Mouse (Mus musculus): ENCODE measurements around the gene Adamts18.

The Adamts18 gene

DNA sequence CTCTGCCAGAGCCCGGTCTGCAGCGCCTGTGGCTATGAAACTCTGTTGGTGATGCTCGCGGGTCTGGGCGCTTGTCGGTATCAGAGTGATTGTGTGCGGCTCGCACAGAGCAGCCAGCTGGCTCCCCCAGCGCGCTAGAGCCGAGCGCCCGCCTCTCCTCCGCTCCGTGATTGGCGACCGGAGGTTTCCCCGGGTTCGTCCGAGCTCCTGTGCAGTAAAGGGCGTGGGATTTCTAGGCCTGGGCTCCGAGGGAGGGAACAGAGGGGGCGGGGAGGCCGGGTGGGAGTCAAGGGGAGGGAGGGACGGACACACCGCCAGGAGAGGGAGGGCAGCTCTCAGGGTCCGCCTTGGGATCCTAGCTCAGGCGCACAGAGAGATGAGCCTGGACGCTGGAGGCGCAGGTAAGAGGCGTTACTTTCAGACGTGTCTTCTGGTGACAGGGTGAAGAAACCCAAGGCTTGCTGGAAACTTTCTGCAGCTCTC is at the start of gene Adamts18:
Gene Adamts18 (minus strand): TSS at position 86 of the 483 bp plus-strand sequence.
- in situ Hi-C loops (cut with MboI), result no loop called here

DNA sequence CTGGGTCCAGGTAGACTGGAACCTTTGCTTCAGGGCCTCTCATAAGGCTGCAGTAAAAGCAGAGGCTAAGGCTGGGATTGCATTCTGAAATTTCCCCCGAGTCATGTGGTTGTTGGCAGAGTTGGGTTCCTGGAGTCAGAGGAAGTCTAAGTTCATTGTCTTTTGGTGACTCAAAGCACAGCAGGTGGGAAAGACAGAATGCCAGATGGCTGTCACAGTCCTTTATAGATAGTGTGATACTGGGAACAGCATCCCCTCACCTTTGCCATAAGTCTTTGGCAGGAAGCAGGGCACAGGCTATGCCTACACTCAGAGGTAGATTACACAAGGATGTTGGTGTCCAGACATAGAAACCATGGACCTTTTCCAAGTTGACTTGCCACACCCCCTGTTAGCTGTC is 47.9 kb upstream of the Adamts18 start:
- in situ Hi-C loops (cut with MboI), result no loop called here

- in situ Hi-C loops (cut with MboI), result no loop called here
Observed at GRCm38 (mm10) chr8:113891376-113891775, 42.8 kb upstream of the Adamts18 start.

DNA sequence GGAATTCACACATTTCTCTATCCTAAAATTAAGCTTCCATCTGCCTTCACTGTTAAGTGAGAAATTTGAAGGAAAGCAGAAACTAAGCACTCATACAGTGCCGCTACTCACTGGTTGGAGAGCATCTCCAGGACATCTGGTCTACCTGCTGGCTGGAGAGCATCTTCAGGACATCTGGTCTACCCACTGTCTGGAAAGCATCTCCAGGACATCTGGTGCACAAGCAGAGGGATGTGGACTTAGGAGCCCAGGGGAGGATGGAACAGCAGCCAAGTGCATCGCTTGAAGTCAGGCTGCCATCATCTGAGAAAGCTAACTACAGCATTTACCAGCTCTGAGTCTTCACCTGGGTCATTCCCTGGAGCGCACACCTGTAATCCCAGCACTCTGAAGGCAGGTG is 38.0 kb upstream of the Adamts18 start:
- in situ Hi-C loops (cut with MboI), result no loop called here

GRCm38 (mm10) chr8:113885101-113885500 is 36.6 kb upstream of the Adamts18 start:
- in situ Hi-C loops (cut with MboI), result no loop called here

DNA sequence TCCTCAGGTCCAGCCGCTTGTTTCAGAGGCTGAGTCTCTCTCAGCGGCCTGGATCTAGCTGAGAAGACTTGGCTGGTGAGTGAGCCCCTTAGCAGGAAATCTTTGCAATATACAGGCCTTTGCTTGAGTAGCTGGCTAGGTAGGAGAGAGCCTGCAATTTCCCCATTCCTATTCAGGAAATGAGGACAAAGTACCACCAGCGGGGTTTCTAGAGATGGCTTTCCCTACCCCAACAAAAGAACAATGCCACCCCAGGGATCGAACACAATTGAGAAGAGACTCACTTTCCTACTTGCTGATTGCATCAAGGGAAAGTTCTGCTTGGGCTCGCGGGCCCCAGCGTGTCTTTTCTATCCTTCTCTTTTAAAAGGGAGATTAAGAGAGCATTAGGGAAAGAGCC is 35.5 kb upstream of the Adamts18 start:
- in situ Hi-C loops (cut with MboI), result no loop called here

- in situ Hi-C loops (cut with MboI), result no loop called here
Observed at GRCm38 (mm10) chr8:113882558-113882957, 34.0 kb upstream of the Adamts18 start.

GRCm38 (mm10) chr8:113878411-113879006 is 30.0 kb upstream of the Adamts18 start:
- in situ Hi-C loops (cut with MboI), result no loop called here

DNA sequence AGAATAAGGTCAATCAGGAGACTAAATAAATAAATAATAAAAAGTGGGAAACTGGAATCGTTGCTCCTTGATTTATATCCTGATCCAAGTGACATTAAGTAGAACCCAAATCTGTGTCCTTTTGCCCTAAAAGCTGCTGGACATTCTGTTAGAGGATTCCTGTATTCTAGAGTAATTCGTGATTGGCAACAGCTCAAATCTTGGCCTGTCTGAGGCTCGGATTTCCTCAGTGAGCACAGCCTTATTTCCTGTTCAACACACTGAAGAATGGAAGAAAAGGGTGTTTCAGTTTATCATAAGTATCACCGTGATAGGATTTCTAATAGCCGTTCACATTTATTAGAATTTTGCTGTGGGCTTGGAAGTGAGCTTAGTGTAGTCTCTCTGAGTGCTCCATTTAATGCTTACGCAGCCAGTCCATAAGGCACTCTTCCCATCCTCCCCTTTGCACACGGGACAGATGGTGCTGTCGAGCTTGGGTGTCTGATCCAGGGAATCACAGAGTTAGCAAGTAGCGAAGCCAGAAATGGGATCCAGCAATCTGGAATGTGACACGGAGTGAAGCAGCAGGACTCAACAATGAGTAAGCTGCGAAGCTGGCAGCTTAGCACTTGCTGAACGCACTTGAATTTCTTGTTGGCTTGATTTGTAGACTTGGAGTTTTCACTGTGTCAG is 25.0 kb upstream of the Adamts18 start:
- in situ Hi-C loops (cut with MboI), result no loop called here

DNA sequence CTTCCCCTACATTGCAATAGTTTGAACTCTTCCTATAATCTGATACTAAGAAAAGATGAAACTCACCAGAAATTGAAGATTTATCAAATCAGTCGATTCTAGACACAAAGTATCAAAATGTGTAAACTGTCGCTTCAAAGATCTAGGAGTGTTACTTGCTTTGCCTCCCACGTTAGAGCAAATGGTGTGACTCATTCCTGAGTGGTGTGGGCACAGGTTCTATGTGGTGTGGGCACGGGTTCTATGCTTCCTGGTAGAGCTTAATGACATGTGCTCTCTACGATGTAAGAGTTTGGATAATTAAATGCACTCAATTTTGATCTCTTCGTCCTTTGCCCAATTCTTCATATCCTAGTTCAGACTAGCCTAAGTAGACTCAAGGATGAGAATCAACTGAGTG is 23.9 kb upstream of the Adamts18 start:
- in situ Hi-C loops (cut with MboI), result no loop called here

- in situ Hi-C loops (cut with MboI), result no loop called here
Observed at GRCm38 (mm10) chr8:113866530-113866929, 18.0 kb upstream of the Adamts18 start.

- in situ Hi-C loops (cut with MboI), result no loop called here
Observed at GRCm38 (mm10) chr8:113865326-113866093, 17.0 kb upstream of the Adamts18 start.

GRCm38 (mm10) chr8:113859890-113860683 is 11.5 kb upstream of the Adamts18 start:
- in situ Hi-C loops (cut with MboI), result no loop called here

GRCm38 (mm10) chr8:113858801-113859200 is 10.3 kb upstream of the Adamts18 start:
- in situ Hi-C loops (cut with MboI), result no loop called here

DNA sequence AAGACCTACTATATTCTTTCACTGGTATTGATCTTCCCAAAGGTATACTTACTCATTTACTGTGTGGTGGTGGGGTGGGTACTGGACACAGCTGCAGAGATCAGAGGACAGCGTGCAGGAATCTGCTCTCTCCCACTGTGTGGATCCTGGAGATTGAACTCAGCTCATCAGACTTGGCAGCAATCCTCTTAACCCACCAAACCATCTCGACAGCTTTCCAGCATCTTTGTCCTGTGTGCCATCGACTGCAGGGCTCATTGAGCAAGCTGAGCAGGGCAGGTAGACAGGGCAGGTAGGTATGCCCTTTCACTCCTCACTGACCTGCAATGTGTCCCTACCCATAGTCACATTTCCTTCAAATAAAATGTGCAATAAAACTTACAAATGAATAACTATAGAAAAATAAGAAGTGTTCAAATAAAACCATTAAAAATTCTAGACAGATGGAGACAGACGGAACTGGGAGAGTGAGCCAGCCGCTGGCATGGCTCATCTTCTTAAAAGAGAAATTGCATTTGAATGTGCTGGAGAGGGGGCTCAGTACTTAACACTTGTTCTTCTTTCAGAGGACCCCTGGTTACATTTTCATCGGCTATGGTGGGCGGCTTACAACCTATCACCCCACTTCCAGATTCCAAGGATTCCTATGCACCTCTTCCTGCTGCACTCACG is 6.2 kb upstream of the Adamts18 start:
- in situ Hi-C loops (cut with MboI), result no loop called here

GRCm38 (mm10) chr8:113853714-113854113 is 5.2 kb upstream of the Adamts18 start:
- in situ Hi-C loops (cut with MboI), result no loop called here

- in situ Hi-C loops (cut with MboI), result no loop called here
Observed at GRCm38 (mm10) chr8:113851655-113852054, 3.1 kb upstream of the Adamts18 start.

DNA sequence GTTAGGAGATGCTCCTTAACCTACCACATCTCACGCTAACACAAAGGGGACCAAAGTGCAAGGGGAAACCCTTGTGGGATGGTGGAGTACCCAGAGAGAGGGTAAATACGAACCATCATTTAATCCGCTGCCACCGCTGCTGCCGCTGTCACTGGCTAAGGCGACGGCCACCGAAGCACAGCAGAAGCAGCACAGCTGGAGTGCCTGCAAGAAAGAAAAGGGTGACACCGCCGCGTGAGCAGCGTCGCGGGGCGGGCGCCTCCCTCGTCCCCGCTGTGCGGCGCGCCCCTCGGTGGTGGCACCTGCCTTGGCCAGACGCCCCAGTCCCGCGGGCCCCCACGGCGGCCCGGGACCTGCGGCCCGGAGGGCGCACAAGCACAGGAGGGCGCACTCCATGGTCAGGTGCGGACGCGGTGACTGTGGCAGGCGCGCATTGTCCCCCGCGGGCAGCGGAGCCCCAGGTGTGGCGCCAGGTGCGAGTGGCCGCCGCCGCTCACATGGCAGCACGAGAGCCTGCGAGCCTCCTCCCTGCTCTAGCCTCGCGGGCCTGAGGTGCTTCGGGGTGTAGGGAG is 371 bp downstream of the Adamts18 start:
- in situ Hi-C loops (cut with MboI), result no loop called here

- in situ Hi-C loops (cut with MboI), result no loop called here
Observed at GRCm38 (mm10) chr8:113847606-113848080, 895 bp downstream of the Adamts18 start.

DNA sequence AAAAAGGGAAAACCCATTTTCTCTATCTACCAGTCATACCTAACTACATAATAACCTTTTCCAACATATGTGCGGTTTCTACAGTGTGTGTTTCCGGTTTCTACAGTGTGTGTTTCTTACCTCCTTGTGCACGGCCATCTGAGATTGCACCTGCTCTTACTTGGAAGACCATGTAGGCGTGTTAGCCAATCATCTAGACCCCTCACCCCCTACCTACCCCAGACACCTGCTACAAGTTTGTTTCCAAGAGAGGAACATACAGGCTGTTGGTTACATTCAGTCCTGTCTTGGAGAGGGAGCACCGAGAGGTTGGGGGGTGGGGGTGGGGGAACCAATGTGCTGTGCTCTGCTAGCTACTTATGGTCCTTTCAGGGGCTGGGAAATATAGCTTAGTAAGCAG is 1.9 kb downstream of the Adamts18 start:
- in situ Hi-C loops (cut with MboI), result no loop called here

- in situ Hi-C loops (cut with MboI), result no loop called here
Observed at GRCm38 (mm10) chr8:113844801-113845301, 3.7 kb downstream of the Adamts18 start.

Data from mature B cell (primary cell).